Mouse (Mus musculus) mouse trophoblast stem cell (cell line): ENCODE data around the gene Acadsb.

Experiments used
- in situ Hi-C, 2 experiments: fragments of 300-500 bp; cut with MseI, MboI; formaldehyde crosslinking; loops; 2 replicates in 1 of 2; 3 replicates in 1 of 2; pipeline ENCODE4 v1.15.1; 2025

The Acadsb gene

GRCm38 (mm10) chr7:131465735-131466134 lies 55.3 kb downstream of the Acadsb start:
- in situ Hi-C loops: no loop called here

- in situ Hi-C loops: no loop called here
Observed at GRCm38 (mm10) chr7:131467312-131467711, 56.9 kb downstream of the Acadsb start.

GRCm38 (mm10) chr7:131469506-131469905 lies 59.1 kb downstream of the Acadsb start:
- in situ Hi-C loops: no loop called here

- in situ Hi-C loops: no loop called here
Observed at GRCm38 (mm10) chr7:131471551-131471950, 61.1 kb downstream of the Acadsb start.

GRCm38 (mm10) chr7:131477140-131477539 lies 66.7 kb downstream of the Acadsb start:
- in situ Hi-C loops: no loop called here

GRCm38 (mm10) chr7:131478403-131478802 lies 68.0 kb downstream of the Acadsb start:
- in situ Hi-C loops: no loop called here
